Mouse (Mus musculus) gastrocnemius, postnatal 14 days (tissue): ENCODE measurements around the gene Ephb2. TPM values are rescaled to one million over a fixed set of nuclear protein-coding genes. Genes with fewer than 3 reads are reported as not detected.

Experiments used
- DNase-seq: peaks from one replicate; pipeline ENCODE4 v3.0.0; 2021; ENCODE audit warnings: mixed read lengths
- intact Hi-C: fragments of 180-260 bp; cut with DNase I; formaldehyde crosslinking; loops from one replicate; pipeline ENCODE4 v1.15.1; 2025; ENCODE audit warnings: low total_unique reads
- total RNA-seq, 2 experiments: library from RNA; stranded (reverse); gene quantifications; 2 replicates each; pipeline ENCODE4 v1.2.3; 2021

The Ephb2 gene
- total RNA-seq, 2 experiments from 2014 or later: 1.2 to 4.2 TPM

DNA sequence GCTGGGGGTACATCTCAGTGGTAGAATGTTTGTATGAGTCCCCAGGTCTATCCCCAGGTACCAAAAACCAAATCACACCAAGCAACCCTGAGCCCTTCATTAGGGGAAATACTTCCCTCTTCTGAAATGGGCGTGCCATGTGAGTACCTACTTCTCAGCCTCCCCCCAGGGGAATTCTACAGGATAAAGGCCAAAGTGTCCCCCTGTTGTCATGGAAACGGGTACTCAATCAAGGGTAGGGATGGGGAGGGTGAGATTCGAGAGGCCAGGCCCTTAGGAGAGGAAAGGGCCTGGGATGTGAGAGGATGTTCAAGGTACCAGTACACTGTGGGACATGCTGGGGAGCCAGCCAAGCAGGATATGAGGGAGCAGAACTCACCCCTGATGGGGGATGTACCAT, 61.6 kb downstream of the Ephb2 start:
- DNase-seq: no peak
- intact Hi-C loops: no loop called here

DNA sequence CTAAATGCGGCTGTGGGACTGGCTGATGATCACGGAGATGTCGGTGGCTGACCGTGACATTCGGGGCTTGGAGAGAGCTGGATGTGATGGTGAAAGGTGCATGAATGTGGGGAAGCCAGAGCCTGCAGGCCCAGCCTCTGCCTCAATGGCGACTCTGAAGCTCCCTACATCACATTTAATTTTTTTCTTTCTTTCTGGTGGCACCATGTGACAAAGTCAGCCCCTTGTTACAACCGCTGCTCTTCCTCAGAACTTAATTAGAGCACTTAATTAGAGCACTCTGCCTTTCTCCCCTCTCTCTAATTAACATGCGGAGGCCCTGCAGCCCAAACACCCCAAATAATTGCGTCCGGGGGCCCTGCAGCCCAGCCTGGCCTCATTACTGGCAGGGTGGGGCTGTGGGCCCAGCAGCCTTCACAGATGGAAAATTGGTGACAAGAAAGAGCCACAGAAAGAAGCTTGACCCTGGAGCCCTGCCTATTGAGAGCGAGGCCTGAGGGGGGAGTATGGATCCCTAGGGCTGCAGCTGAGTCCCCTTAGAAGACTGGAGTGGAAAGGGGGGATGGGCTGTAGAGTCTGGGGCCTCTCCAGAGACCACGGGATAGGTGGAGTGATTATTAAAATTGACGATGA, 62.7 kb downstream of the Ephb2 start:
- DNase-seq: no peak

DNA sequence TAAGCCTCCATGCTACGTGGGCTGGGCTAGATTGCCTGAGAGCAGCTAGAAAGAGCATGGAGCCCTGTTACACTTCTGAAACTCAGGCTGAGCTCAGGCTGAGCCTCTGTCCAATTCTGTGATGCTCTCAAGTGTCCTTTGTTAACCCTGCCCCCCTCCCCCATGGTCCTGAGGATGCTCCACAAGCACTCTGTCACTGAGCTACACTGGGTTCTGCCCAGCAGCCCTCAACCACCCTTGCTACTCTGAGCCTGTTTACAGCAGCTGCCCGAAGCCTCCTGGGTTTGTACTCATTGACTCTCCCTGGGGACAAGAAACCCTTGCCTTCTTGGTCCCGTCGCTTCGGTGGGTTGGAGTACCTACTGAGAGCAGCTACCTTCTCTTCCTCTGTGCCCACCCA, 63.5 kb downstream of the Ephb2 start:
- intact Hi-C loops: no loop called here
- DNase-seq: no peak

More for the DNA sequence above, 62.7 kb downstream of the Ephb2 start:
- intact Hi-C loops: no loop called here

DNA sequence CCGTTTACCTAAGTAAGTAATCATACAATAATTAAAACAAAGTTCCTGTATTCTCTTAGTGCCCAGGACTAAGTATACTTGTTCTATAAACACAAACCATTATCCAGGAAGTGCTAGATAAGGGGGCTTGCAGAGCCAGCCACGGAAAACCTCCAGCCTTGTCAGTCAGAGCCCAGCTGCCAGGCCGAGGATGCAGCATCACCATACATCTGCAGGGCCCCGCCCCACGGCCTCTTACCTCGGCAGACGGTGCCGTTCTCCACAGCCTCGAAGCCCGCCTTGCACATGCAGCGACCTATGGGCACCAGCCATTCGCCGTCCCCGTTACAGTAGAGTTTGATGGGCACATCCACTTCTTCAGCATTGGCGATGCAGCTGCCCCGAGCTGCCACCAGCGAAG, 65.1 kb downstream of the Ephb2 start:
- no peak for DNase-seq
- intact Hi-C loops: no loop called here

DNA sequence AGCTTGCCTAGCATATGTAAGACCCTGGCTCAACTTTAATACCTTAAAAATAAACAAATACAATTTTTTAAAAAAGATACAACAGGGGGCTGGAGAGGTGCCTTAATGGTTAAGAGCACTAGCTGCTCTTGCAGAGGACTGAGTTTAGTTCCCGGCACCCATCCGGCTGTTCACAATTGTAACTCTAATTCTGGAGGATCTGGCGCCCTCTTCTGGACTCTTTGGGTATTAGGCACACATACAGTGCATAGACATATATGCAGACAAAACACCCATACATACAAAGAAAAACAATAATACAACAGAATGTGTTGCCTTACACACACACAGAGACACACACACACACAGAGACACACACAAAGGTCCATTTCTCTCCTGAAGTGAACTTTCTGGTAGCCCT, 67.3 kb downstream of the Ephb2 start:
- intact Hi-C loops: no loop called here
- no peak for DNase-seq

DNA sequence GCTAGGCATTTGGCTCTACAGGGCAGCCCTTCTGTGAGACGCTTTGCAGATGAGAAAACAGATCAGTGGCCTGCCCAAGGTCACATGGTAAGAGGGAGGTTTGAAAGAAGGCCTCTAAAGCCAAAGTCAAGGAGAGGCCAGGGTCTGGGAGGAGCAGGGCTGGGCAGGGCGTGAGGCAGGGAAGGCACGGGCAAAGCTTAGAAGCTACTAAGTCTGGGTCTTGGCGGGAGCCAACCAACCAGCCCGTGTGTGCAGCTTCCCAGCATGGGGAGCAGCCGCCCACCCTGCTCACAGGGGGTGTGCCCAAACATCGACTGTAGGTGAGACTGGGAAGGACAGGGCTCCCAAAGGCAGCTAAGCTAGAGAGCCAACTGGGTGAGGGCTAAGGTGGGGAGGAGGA, 70.7 kb downstream of the Ephb2 start:
- intact Hi-C loops: no loop called here

DNA sequence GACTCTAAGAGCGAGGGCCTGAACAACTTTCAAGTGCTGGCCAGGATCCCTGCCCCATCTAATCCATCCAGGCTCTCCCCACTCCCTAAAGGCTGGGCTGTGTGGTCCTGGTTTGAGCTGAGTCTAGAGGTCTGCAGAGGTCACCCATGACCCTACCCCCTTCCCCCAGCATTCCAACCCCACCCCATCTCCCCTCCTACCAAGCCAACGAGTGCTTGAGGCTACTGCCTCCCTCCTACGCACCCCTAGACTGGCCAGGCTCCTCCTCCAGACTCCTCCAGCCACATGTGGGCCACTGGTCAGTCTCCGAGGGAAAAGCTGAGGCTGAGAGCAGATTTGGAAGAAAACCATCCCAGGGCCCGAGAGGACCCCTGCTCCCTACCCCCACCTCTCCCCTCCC, 72.4 kb downstream of the Ephb2 start:
- no peak for DNase-seq
- intact Hi-C loops: no loop called here

More for the DNA sequence above, 70.7 kb downstream of the Ephb2 start:
- no peak for DNase-seq

DNA sequence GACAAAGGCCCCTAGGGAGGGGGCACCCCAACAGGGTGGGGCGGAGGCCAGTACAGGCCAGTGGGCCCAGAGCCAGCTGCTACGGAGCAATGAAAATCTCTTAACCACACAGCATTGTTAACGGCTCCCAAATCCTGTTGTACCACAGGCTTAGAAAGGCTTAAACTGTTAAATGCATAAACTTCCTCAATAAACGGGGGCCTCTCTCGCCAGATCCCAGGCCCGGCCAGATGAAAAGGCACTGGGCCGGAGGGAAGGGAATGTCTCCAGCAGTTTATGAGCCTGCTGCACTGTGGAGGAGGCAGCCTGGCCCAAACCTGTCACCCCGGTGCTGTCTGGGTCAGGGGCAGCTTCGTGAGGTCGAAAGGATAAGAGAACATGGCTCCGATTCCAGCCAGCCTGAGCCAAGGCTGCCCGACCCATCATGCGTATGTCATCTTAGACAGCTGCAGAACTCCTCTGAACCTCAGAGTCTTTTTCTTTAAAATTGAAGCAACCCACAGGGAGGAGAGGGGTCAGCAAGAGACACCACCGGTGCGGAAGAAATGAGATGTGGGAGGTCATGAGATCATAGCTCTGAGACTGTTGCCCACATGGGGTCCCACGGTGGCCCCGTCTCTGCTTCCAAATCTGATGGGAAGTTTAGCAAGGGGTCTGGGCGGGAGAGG, 73.9 kb downstream of the Ephb2 start:
- no peak for DNase-seq
- intact Hi-C loops: no loop called here

DNA sequence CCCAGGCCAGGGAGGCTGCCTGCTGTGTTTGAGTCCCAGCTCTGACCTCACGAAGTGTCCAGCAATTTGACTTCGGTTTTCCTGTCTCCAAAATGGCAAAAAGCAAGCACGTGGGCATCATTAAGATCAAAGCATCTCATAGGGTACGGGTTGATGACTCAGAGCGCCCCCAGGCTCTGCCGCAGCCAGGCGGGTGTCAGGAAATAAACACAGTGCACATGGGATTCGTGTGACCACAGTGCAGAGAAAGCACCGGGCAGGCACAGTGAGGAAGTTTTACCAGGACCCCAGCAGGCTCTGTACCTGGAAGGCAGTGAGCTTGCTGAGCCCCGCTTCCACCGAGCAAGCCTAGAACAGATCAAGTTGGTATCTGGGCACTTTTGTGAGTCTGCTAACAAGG, 74.9 kb downstream of the Ephb2 start:
- no peak for DNase-seq
- intact Hi-C loops: no loop called here

DNA sequence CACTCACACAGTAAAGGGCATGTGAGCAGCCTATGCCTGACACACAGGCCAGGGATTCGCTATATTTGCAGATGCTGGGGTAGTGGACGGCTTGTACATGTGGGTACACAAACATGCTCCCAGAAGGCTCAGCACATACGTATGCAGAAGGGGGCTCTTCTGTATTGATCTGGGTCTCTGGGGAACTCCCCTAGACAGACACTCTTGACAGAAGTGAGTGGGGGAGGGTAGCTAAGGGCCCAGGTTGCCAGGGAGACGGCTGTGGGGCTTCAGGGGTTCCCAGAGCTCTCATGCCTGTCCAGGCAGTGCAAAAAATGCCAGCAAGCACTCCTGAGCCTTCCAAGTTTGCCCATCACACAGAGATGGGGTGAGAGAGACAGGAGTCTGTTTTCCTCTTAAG, 78.7 kb downstream of the Ephb2 start:
- intact Hi-C loops: no loop called here
- no peak for DNase-seq

DNA sequence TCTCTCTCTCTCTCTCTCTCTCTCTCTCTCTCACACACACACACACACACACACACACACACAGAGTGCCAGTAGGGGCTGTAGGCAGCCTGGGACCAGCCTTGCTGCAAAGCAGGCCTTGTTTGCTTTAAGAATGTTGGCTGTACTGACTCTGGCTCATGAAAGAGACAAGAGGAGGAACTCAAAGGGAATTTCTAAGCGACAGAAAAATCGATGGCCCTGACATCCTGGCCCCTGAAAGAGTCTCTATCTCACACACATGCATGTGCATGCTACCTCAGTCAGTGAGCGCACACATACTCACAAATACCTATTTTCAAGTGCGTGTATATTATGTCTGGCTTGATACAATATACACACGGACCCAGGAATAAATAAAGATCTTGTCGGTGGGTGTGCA, 79.3 kb downstream of the Ephb2 start:
- intact Hi-C loops: no loop called here
- no peak for DNase-seq

DNA sequence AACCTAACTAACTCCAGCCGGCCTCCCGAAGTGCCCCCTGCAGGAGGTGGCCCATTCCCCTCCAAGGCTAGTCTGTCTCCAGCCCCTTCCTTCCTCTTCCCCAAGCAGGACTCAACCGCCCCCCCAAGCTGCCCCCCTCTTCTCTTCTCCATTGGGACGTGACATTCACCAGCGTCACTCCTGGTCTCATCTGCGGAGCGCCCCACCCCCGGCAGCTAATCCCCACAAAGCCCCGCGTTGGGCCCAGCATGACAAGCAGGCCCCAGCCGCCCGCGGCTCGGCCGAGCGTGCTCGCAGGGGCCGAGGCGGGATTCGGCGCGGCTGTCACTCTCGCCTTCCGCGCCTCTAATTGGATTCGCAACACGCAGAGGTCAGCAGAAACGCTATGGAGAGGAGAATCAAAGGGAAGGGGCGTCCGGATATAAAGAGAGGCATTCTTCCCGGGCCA, 80.4 kb downstream of the Ephb2 start:
- peak; percentile 45 for DNase-seq
- intact Hi-C loops: no loop called here

DNA sequence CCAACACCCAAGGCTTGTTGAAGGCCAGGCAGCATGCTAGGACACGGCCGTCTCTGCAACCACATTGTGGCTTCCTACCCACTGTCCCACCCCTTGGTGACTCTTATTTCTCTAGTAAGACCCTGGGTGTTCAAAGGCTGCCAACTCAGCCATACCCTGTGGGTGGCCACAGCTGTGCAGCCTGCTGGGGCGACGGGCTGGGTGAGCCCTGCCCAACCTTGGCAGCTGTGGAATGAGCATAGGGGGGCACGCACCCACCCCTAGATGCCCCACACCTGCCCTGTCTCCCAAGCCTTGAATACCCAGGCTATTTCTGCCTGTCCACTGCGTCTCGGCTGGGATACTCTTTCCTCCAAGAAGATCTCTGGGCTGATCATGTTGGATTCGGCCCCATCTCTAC, 81.5 kb downstream of the Ephb2 start:
- intact Hi-C loops: no loop called here

DNA sequence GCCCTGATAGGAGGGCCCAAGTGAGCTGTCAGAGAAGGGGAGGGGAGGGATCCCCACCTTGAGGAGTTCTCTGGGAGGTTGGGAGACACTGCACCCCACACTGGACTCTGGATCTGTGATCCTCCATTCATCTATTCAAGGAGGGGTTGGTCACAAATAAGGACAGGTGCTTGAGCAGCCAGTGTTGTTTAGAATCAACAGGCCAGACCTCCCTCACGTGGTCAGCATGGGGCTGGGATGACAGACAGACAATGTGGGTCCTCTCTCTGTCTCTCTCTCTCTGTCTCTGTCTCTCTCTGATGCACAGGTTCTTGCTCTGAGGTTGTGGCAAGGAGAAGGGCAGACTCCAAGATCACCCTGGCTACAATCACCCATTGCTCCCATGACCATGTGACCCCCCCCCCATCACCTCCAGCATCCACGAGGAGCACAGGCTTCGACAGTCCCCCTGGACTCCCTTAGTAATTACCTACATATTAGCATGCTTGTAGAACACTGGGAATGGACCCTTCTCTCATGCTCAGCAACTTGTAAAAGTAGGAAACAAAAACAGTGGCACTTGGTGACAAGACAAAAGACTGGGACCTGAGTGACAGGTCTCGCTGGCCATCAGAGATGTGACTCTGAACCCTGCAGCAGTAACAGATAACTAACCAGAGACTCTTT, 84.3 kb downstream of the Ephb2 start:
- intact Hi-C loops: no loop called here
- no peak for DNase-seq

More for the DNA sequence above, 81.5 kb downstream of the Ephb2 start:
- DNase-seq: no peak

DNA sequence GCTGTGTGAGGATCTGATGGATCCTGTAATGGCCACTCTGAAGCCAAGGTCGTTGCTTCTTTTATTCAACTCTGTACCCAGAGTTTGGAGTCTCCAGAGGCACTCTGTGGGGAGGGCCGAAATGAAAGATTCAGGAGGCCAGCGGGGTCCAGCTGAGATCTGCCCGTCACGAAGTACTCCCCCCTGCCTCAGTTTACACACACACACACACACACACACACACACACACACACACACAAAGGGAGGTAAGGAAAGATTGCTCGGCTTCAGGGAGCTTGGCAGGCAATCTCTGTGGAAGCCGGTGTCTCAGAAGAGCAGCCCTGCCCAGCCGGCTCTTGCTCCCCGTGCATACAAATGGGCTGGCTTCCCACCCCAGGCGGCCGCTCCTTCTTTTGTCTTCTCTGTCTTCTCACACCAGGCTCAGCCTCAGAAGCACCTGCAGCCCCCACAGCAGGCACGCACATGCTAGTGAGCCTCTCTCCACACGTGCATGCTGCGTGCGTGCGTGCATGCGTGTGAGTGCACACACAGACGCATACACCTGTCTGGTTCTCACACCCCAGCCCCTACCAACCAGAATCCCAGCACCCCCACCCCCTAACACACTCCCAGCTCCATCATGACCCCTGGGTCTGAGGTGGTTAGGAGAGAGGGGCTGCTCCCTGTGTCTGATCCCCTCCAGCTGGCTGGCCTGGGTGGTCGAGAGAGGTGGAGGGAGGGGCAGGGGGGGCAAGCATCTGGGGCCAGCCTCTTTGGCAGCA, 85.0 kb downstream of the Ephb2 start:
- DNase-seq: no peak
- intact Hi-C loops: no loop called here

DNA sequence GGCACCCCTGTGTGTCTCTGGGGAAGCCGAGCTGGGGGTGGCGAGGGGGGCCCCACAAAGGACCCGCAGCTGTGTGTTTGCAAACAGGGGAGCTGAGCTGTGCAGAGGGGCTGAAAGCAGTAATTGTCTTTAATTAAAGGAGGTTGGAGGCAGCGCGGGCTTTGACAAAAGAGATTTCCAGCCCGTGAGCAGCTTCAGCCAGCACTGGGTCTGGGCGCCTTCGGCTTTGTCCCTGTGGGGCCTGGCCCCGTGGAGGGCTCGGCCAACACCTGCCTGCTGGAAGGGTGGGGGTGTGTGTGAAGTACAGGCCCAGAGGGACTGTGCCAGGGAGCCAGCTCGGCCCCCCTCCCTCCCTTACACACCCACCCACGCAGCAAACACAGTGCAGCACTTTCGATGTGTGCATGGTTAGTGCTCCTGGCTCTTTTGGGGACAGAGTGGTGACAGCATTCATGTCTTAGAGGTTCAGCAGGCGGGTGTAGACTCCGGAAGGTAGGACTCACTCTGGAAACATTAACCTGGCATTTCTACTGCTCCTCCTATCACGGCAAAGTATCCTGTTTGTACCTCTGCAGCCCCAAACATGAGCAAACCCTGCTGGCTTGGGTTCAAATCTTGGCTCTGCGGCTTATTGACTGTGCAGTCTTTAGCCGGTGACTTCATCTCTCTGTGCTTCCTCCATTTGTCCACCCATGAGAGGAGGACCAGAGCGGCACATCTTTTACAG, 85.8 kb downstream of the Ephb2 start:
- intact Hi-C loops: no loop called here
- no peak for DNase-seq

DNA sequence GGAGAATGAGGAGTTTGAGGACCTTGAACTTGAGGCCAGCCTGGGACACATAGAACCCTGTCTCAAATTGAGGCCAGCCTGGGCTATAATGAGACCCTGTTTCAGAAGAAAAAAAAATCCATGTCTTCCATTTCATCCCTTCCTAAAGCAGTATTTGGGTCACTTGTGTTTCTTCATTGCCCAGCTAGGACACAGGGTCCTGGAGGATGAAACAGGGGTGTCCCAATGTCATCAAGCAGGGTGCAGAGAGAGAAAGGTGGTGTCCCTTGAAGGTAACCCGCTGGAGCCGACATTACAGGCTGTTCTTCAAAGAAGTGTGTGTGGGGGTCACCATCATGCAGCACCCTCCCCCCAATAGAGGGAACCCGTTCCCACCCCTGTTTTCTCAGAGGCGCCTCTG, 86.4 kb downstream of the Ephb2 start:
- no peak for DNase-seq
- intact Hi-C loops: no loop called here

DNA sequence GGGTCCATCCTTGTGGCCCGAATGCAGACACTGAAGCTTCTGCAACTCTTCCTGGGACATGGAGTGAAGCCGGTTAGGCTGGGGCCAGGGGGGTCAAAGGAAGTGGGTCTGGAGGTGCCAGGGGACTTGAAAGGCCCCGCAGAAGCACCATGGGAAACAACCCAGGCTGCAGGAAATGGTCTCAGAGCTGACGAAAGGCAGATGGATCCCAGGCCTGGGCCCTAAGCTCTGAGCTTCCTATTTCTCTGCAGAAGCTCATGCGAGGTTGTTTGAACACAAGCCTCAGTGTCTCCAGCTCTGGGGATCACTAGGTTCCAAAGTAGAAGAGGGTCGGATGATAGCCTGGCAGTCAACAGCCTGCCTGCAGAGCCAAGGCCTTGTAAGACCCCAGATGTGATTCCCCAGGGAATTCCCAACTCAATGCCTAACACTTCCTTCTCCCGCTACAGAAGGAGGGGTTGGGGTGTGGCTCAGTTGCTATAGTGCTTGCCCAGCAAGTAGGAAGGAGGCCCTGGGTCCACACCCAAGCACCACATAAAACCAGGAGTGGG, 86.9 kb downstream of the Ephb2 start:
- intact Hi-C loops: no loop called here

DNA sequence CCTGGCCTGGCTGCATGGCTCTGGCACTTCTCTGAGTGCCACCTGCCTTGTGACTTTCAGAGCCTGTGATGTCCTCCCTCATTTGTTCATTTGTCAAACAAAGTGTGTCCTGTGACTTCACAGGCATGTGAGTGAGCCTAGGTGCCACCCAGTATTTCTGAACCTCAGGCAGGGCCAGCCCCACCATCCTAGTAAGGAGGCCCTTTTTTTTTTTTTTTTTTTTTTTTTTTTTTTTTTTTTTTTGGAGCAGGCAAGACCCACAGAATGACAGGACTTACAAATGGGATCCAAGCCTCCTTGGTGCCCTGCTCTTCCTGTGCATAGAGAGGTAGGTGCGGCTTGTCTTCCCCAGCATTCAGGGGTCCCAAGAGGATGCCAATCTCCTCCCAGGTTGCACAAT, 89.3 kb downstream of the Ephb2 start:
- no peak for DNase-seq
- intact Hi-C loops: no loop called here

More for the DNA sequence above, 86.9 kb downstream of the Ephb2 start:
- DNase-seq: no peak
